Mouse (Mus musculus): Measurements from ENCODE around the gene Alox15.
"Not testable (repeated sequence)": the region's sequence is repeated elsewhere in the genome, so short reads cannot be mapped to it uniquely, and the experiment has no call there.

Gene Alox15

DNA sequence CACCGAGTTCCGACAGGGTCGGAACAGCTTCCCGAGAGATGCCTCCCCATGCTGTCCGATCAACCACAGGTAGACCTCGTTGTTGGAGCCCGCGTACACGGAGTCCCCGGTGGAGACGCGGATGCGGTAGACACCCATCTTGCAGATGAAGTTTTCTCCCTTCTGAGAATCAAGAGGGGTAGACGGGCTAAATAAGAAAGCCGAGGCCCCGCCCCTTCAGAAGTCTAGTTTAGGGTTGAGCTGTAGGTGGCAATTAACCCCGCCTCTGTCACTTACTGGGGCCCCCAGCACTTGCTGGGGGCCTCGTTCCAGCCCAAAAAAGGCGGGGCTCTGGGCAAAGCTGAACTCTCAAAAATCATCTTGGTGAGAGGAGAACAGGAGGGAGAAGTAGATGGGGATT lies at the start of gene Alox15:
Gene Alox15, minus strand, starts transcription at position 164 of the 400 bp plus-strand sequence.
- DNase-seq, result no peak

GRCm38 (mm10) chr11:70389421-70389820 lies 37.6 kb upstream of the Alox15 start:
- DNase-seq, result peak; percentile 33 to 39

GRCm38 (mm10) chr11:70387436-70387835 lies 35.6 kb upstream of the Alox15 start:
- no peak for DNase-seq

GRCm38 (mm10) chr11:70384136-70384535 lies 32.3 kb upstream of the Alox15 start:
- DNase-seq, result no peak

DNA sequence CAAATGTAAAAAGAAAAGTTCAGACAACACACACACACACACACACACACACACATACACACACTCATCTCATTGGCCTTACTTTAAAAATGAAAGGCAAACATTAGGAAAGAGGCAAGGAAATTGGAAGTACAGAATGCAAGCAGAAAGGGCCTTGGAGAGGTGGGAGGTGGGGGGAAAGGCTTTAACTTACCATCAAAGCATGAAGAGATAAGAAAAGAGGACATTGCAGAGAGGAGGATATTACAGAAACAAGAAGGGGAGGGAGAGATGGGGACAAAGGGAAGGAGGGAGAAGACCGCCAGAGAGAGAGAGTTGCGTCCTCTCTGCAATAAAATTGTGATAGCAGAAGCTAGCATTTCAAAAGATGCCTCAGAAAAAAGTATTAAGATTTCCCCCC lies 29.5 kb upstream of the Alox15 start:
- DNase-seq, result no peak

DNA sequence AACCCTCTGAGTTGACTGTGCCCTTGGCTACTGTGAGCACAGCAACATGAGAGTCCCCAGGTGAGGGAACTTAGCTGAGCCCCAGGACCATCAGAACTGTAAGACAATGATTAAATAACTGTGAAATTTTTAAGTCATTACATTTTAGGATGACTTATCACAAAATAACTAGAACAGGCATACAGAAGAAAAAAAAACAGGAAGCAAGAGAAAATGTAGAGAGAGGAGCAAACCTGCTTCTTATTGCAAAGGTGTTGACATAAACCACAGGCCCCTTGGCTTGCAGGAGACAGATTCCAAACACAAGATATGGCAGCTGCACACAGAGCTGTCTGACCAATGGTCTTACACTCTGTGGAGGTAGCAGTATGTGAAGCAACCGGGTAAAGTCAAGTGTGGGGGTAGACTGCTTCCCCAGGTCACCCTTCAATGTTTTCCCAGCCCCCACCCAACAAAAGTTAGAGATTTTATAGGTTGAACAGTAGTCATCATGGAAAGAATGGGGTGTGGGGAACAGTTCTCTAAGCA lies 28.7 kb upstream of the Alox15 start:
- DNase-seq, result no peak

DNA sequence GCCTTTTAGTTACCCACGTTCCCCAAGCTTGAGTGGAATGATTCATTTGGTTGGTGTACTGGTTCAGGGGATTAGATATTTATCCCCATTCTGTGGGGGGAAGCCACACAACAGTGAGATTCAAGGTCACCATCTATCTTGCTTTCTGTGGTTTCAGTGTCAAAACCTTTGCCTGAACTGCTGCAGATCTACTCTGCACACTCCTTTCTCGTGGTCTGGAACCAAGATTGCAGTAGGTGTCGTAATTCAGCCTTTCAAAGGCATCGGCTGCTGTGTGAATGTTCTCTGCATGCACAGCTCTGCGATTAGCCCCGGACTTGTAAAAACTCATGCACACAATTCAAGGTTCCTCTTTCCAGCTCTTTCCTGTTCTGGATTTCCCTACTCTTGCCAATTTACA lies 24.2 kb upstream of the Alox15 start:
- no peak for DNase-seq

- DNase-seq, result no peak
Observed at GRCm38 (mm10) chr11:70374302-70374701, 22.5 kb upstream of the Alox15 start.

GRCm38 (mm10) chr11:70372849-70373557 lies 21.2 kb upstream of the Alox15 start:
- no peak for DNase-seq

DNA sequence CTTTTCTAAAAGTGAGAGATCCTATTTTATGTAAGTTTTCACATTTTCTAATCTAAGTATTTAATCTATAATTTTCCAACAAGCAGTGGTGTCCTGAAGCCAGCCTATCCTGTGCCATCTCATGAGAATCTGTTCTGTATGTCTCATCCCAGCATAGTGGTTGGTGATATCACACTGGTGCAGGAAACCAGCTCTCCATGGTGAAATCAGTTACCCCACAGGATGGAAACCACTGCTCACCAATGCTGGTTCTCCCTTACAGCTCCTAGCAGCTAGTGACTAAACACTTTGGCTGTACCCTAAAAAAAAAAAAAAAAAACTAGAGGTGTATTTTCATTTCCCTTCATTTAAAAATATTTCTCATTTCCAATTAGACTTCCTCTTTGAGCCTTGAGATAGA lies 20.6 kb upstream of the Alox15 start:
- no peak for DNase-seq

DNA sequence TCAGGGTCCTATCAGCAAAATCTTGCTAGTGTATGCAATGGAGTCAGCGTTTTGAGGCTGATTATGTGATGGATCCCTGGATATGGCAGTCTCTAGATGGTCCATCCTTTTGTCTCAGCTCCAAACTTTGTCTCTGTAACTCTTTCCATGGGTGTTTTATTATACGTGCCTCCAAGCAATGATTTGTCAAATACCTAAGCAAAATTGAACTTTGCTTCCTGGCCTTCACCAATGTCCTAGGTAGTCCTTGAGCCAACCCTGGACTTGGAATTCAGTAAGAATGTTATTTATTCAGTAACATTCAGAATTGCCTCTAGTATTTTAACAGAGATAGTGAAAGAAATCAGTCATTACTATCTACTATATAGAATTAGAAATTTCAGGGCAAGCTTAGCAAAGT lies 16.8 kb upstream of the Alox15 start:
- DNase-seq, result not testable (repeated sequence)

- not testable (repeated sequence) for DNase-seq
Observed at GRCm38 (mm10) chr11:70367701-70368100, 15.9 kb upstream of the Alox15 start.

DNA sequence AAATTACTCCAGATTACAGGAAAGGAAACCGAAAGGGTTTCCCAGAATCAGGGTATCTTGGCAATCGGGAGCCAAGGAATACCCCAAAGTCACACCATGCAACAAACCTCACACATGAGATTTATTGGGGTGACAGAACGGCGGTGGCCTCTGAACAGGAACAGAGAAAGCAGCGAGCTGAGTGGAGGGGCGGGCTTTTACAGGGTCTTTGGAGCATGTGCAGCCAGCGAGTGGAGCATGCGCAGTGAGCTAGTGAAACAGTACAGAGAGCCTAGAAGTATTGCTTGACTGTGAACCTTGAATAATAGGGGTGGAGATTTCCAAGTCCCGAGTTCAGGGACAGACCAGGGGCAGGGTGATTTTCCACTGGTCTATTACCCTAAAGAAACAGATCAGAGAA lies 3.2 kb downstream of the Alox15 start:
- no peak for DNase-seq

DNA sequence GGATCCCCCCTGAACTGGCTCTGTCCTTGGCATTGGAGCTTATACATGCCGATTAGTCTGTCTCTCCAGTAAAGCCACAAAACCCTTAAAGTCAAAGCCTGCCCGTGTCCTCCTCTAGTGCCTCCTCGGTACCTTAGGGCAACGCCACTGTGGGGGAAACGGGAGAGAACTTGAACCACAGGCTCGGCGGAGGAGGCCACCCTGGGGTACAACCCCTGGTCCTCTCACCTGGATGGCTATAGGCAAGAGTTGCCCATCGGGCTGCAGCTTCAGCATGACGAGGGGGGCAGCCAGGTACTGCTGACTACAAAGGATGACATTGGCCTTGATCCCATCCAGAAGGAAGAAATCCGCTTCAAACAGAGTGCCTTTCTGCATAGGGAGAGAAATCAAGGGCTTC lies 4.0 kb downstream of the Alox15 start:
- DNase-seq, result no peak

DNA sequence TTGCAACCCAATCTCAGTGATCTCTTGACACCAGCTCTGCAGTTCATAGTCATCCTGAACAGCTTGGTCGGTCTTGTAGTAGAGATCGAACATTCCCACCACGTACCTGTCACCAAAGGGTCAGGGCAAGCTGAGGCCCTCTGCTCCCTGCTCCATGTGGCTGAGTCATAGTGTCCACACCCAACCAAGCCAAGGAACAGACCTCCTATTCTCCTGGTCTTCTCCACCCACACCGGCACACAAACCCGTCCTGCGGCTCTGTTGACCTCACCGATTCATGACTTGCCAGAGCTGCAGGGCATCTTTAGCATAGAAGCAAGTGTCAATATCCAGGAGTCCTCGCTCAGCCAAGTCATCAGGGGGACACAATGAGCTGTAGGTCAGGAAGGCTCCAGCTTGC lies 6.3 kb downstream of the Alox15 start:
- no peak for DNase-seq

GRCm38 (mm10) chr11:70345061-70345460 lies 6.8 kb downstream of the Alox15 start:
- no peak for DNase-seq

GRCm38 (mm10) chr11:70339481-70339880 lies 12.3 kb downstream of the Alox15 start:
- no peak for DNase-seq

- peak; percentile 86 to 90 for DNase-seq
Observed at GRCm38 (mm10) chr11:70334477-70334876, 17.4 kb downstream of the Alox15 start.

DNA sequence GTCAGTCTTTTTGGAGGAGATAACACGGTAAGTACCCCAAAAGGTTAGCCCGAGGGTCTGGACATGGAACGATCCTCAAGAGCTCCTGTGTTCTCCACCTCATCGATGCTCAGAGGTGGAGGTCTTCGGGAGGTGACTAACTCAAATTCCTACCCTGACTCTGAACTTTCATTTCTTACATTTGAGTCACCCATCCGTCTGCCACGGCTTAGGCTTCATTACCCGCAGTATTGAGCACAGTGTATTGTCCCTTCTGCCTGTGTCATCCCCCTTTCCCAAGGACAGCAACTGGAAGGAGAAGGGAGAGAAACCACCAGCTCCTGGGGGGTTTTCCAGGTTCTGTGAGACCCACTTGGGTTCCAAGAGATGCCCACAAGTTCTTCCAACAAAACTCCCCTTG lies 27.1 kb downstream of the Alox15 start:
- no peak for DNase-seq

DNA sequence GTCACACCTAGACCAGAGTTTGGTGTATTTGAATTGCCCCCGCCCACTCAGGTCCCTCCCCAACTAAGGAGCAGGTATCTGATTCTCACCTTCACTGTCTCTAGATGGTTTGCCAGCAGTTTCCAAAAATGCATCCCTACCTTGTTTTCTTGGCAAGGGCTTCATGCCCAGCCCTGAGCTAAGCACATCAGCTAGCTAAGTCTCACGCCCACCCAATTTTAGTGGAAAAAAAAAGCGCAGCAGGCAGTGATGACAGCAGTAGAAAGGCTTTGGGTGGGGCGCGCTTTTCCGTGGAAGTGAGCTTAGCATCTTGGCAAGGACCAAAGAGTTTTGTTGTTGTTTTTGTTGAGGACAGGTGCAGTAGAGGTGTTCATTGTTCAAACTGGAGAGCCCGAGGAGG lies 29.3 kb downstream of the Alox15 start, which contains the start of gene Alox12e:
Gene Alox12e, minus strand, starts transcription at position 101 of the 400 bp plus-strand sequence.
- no peak for DNase-seq

- DNase-seq, result peak; percentile 70 to 76
Observed at GRCm38 (mm10) chr11:70321664-70322063, 30.2 kb downstream of the Alox15 start.

GRCm38 (mm10) chr11:70319614-70320013 lies 32.2 kb downstream of the Alox15 start:
- peak; percentile 44 to 49 for DNase-seq

DNA sequence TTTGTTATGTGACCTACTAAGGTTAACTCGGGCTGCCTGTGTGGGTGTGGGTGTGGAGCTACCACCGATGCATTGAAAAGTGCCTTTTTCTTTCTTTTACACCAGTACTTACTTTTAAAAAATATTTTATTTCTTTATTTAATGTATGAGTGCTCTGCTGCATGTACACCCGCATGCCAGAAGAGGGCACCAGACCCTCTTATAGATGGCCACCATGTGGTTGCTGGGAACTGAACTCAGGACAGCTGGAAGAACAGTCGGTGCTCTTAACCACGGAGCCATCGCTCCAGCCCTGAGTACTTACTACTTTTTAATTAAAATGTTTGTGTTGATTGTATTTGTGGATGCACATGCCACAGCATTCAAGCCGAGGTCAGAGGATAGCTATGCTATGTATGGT lies 38.0 kb downstream of the Alox15 start:
- DNase-seq, result peak; percentile 33 to 38

GRCm38 (mm10) chr11:70309341-70309740 lies 42.5 kb downstream of the Alox15 start:
- DNase-seq, result peak; percentile 77 to 86

DNA sequence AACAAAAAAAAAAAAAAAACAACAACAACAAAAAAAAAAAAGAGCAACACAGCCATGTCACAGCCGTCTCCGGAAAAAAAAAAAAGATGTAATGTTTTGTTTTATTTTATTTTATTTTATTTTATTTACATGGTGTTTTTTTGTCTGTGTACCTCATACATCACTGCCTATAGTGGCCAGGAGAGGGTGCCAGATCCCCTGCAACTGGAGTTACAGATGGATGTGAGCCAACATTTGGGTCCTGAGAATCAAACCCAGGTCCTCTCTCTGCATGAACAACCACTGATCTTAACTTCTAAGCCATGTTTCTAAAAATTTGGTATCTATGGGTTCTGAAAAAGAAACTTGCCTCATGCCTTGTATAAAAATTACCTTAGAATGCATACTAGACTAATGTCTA lies 43.5 kb downstream of the Alox15 start:
- peak; percentile 29 to 52 for DNase-seq
